Mouse (Mus musculus): Measurements from ENCODE around the gene Anxa6. TPM values are rescaled to one million over a fixed set of nuclear protein-coding genes. Genes with fewer than 3 reads are reported as not detected.

The Anxa6 gene
- polyA plus RNA-seq, 1 experiment from 2014 or later, result 266 TPM

DNA sequence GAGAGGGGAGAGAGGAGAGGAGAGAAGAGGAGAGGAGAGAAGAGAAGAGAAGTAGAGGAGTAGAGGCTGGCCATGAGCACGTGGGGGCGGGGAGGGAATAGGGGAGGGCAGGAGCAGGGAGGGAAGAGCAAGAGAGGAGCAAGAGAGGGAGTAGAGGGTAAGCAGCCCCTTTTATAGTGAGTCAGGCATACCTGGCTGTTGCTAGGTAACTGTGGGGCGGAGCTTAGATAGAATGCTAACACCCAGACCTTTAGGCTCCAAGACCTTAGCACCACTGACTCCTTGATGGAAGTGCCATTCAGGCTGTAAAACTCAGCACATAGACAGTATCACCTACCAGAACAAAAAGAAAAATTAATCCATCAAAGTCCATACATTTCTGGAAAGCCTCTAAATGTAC lies 3.4 kb upstream of the Anxa6 start:
- no peaks in the 10 kb centered on the region for H3K36me3 ChIP-seq (ENCODE audit: insufficient read depth, low read length)
- whole genome bisulfite sequencing, result 46% methylated on average over 3 of the region's 3 CpGs
- no peak overlapping the region for H3K9ac ChIP-seq (replicated peaks; ENCODE audit: low read length)
- H3K4me3 ChIP-seq (ENCODE audit: low read length), result no peak overlapping the region
- no peaks in the 10 kb centered on the region for H3K9me3 ChIP-seq (ENCODE audit: low read length)
- no peaks in the 10 kb centered on the region for H3K27me3 ChIP-seq (ENCODE audit: insufficient read depth, low read length)
- H3K4me1 ChIP-seq (ENCODE audit: insufficient read depth, low read length), result peaks cover 15% of the 10 kb centered on the region
- no peak overlapping the region for H3K4me2 ChIP-seq (replicated peaks; ENCODE audit: low read depth, low read length)
- ATAC-seq (ENCODE audit: low FRiP score, low TSS enrichment), result no peak
- H3K27ac ChIP-seq (ENCODE audit: low read length), result no peak overlapping the region

DNA sequence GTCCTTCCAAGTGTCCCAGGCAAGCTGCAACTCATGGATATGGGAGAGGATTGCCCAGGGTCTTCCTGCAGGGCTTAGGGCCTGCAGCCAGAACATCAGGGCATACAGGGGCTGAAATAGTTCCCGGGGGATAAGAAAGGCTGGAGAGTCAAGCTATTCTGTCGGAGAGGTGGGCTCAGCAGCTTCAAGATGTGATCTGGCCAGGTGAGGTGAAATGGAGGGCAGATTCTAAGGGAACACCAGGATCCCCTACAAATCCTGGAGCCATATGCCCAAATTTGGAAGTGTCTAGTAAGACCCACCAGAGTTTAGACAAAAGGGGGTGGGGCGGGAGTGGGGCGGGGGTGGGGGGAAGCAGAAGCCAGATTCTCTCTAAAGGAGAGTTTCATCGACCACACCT lies 959 bp downstream of the Anxa6 start:
- Histone ChIP-seq H3K9me3 (ENCODE audit: low read length) (no peaks in the 10 kb centered on the region), H3K4me2 (replicated peaks; ENCODE audit: low read depth, low read length) (peak overlapping the region; percentile 97), H3K27ac (ENCODE audit: low read length) (peak overlapping the region; percentile 91), H3K9ac (replicated peaks; ENCODE audit: low read length) (peak overlapping the region; percentile 79), H3K27me3 (ENCODE audit: insufficient read depth, low read length) (no peaks in the 10 kb centered on the region), H3K4me3 (ENCODE audit: low read length) (peak overlapping the region; percentile 68), H3K4me1 (ENCODE audit: insufficient read depth, low read length) (peaks cover 44% of the 10 kb centered on the region), H3K36me3 (ENCODE audit: insufficient read depth, low read length) (no peaks in the 10 kb centered on the region)
- no peak for ATAC-seq (ENCODE audit: low FRiP score, low TSS enrichment)
- 19% methylated on average over 5 of the region's 5 CpGs for WGBS

DNA sequence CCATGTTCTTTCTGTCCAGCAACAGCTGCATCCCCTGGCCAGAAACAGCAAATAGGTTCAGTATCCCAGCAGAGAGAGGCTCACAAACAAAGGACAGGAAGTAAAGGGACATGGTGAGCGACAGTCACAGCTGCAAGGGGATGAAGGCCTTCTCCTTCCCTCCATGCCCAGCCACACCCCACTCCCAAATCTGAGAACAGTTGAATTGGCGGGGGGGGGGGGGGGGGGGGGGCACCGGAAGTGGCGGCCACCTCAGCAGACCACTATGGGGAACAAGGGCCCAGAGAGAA lies 1.3 kb downstream of the Anxa6 start:
- no peak for ATAC-seq (ENCODE audit: low FRiP score, low TSS enrichment)
- H3K9me3 ChIP-seq (ENCODE audit: low read length), result no peaks in the 10 kb centered on the region
- peak overlapping the region; percentile 97 for H3K4me2 ChIP-seq (replicated peaks; ENCODE audit: low read depth, low read length)
- WGBS, result 13% methylated on average over 3 of the region's 4 CpGs
- no peaks in the 10 kb centered on the region for H3K27me3 ChIP-seq (ENCODE audit: insufficient read depth, low read length)
- H3K36me3 ChIP-seq (ENCODE audit: insufficient read depth, low read length), result no peaks in the 10 kb centered on the region
- H3K27ac ChIP-seq (ENCODE audit: low read length), result peak overlapping the region; percentile 91
- H3K4me3 ChIP-seq (ENCODE audit: low read length), result peak overlapping the region; percentile 68
- H3K4me1 ChIP-seq (ENCODE audit: insufficient read depth, low read length), result peaks cover 47% of the 10 kb centered on the region
- H3K9ac ChIP-seq (replicated peaks; ENCODE audit: low read length), result peak overlapping the region; percentile 79

- peak overlapping the region; percentile 91 for H3K27ac ChIP-seq (ENCODE audit: low read length)
- H3K36me3 ChIP-seq (ENCODE audit: insufficient read depth, low read length), result no peaks in the 10 kb centered on the region
- H3K4me1 ChIP-seq (ENCODE audit: insufficient read depth, low read length), result peaks cover 50% of the 10 kb centered on the region
- ATAC-seq (ENCODE audit: low FRiP score, low TSS enrichment), result no peak
- no peaks in the 10 kb centered on the region for H3K9me3 ChIP-seq (ENCODE audit: low read length)
- no peaks in the 10 kb centered on the region for H3K27me3 ChIP-seq (ENCODE audit: insufficient read depth, low read length)
- H3K9ac ChIP-seq (replicated peaks; ENCODE audit: low read length), result peak overlapping the region; percentile 79
- peak overlapping the region; percentile 97 for H3K4me2 ChIP-seq (replicated peaks; ENCODE audit: low read depth, low read length)
- 52% methylated on average over 10 of the region's 10 CpGs for WGBS
- H3K4me3 ChIP-seq (ENCODE audit: low read length), result peak overlapping the region; percentile 68
Observed at GRCm38 (mm10) chr11:55031211-55031990, 1.8 kb downstream of the Anxa6 start.

DNA sequence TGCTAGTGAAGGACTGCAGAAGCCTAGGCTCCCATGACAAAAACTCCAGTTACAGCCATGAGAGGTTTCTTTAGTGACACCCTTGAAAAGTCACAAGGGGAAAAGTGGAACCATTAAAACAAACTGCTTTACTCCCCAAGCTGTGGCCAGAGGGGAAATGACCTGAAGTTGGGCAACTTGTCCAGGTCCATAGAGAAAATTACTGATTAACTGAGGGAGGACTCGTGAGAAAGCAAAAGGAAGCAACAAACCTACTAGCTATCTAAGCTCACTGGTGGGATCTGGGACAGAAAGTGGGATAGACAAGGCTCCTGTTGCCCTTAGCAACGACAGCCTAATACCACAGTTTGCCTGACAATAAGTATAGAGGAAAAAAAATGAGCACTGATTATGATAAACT lies 4.7 kb downstream of the Anxa6 start:
- Histone ChIP-seq H3K4me2 (replicated peaks; ENCODE audit: low read depth, low read length) (no peak overlapping the region), H3K4me1 (ENCODE audit: insufficient read depth, low read length) (peaks cover 60% of the 10 kb centered on the region), H3K9ac (replicated peaks; ENCODE audit: low read length) (no peak overlapping the region), H3K27me3 (ENCODE audit: insufficient read depth, low read length) (no peaks in the 10 kb centered on the region), H3K27ac (ENCODE audit: low read length) (peak overlapping the region; percentile 86), H3K9me3 (ENCODE audit: low read length) (no peaks in the 10 kb centered on the region), H3K36me3 (ENCODE audit: insufficient read depth, low read length) (no peaks in the 10 kb centered on the region), H3K4me3 (ENCODE audit: low read length) (no peak overlapping the region)
- ATAC-seq (ENCODE audit: low FRiP score, low TSS enrichment), result no peak
- WGBS, result 61% methylated on average over 2 of the region's 2 CpGs

DNA sequence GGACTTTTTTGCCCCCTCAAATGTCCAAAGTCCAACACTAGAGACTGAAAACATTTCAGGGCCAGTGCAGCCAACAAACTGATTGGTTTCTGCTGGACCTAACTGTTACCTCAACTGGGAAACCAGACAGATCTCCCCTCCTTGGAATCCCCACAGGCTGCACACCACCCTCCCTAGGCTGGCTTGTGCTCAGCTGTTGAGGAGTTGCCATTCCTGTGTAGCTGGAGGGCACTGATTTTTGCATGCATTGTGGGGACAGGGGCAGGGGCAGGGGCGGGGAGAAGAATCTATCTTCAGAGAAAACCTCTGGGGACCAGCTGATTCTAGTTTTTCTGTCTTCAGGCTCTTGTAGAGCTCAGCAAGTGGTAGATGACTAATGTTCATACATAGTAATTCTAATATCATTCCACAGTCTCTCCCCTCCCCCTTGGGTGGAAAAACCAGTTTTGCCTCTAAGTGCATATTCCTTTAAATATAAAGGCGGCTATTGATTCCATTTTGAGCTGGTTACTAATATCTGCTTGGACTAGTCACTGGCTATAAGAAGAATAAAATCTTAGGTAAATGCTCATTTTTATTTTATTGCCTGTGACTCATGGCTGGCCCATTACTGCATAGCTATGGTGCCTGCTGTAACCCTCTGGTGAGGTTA lies 5.9 kb downstream of the Anxa6 start:
- Histone ChIP-seq H3K27me3 (ENCODE audit: insufficient read depth, low read length) (no peaks in the 10 kb centered on the region), H3K9me3 (ENCODE audit: low read length) (no peaks in the 10 kb centered on the region), H3K9ac (replicated peaks; ENCODE audit: low read length) (0 out of 2 replicates have a peak overlapping the region, but pooled peaks have one; percentile 5), H3K36me3 (ENCODE audit: insufficient read depth, low read length) (no peaks in the 10 kb centered on the region), H3K4me1 (ENCODE audit: insufficient read depth, low read length) (peaks cover 69% of the 10 kb centered on the region), H3K4me2 (replicated peaks; ENCODE audit: low read depth, low read length) (no peak overlapping the region), H3K4me3 (ENCODE audit: low read length) (no peak overlapping the region), H3K27ac (ENCODE audit: low read length) (peak overlapping the region; percentile 86)
- ATAC-seq (ENCODE audit: low FRiP score, low TSS enrichment), result no peak
- 76% methylated on average over 2 of the region's 2 CpGs for WGBS

DNA sequence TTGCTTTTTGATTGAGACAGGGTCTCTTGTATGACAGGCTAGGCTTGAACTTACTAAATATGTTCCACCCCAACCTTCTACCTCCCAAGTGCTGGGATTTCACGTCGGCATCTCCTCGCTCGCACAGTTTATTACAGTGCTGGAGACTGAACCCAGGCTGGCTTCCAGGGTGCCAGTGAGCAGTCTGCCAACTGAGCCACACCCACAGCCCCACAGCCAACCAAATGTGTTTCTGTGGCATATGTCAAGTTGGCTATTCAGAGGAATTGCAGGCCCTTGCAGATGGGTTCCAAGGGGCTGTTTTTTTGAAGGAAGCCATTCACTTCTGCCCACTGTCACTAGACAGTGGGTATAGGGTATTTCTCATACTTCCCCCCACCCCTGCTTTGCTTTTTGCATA lies 7.3 kb downstream of the Anxa6 start:
- Histone ChIP-seq H3K4me2 (replicated peaks; ENCODE audit: low read depth, low read length) (no peak overlapping the region), H3K9me3 (ENCODE audit: low read length) (no peaks in the 10 kb centered on the region), H3K9ac (replicated peaks; ENCODE audit: low read length) (no peak overlapping the region), H3K36me3 (ENCODE audit: insufficient read depth, low read length) (no peaks in the 10 kb centered on the region), H3K4me1 (ENCODE audit: insufficient read depth, low read length) (peaks cover 64% of the 10 kb centered on the region), H3K27me3 (ENCODE audit: insufficient read depth, low read length) (no peaks in the 10 kb centered on the region), H3K4me3 (ENCODE audit: low read length) (no peak overlapping the region), H3K27ac (ENCODE audit: low read length) (no peak overlapping the region)
- ATAC-seq (ENCODE audit: low FRiP score, low TSS enrichment), result no peak
- 80% methylated on average over 4 of the region's 4 CpGs for WGBS

GRCm38 (mm10) chr11:55023583-55023982 lies 9.7 kb downstream of the Anxa6 start:
- Histone ChIP-seq H3K4me3 (ENCODE audit: low read length) (no peak overlapping the region), H3K36me3 (ENCODE audit: insufficient read depth, low read length) (peaks cover 3% of the 10 kb centered on the region; the same call in 1 of the 2 replicates), H3K9me3 (ENCODE audit: low read length) (no peaks in the 10 kb centered on the region), H3K27ac (ENCODE audit: low read length) (peak overlapping the region; percentile 95), H3K4me1 (ENCODE audit: insufficient read depth, low read length) (peaks cover 55% of the 10 kb centered on the region), H3K27me3 (ENCODE audit: insufficient read depth, low read length) (no peaks in the 10 kb centered on the region), H3K4me2 (replicated peaks; ENCODE audit: low read depth, low read length) (peak overlapping the region; percentile 42), H3K9ac (replicated peaks; ENCODE audit: low read length) (peak overlapping the region; percentile 50)
- 57% methylated on average over 3 of the region's 3 CpGs for WGBS
- 0 out of 2 replicates have a peak, but pooled peaks have one; percentile 11 for ATAC-seq (ENCODE audit: low FRiP score, low TSS enrichment)

GRCm38 (mm10) chr11:55023049-55023564 lies 10.1 kb downstream of the Anxa6 start:
- Histone ChIP-seq H3K27me3 (ENCODE audit: insufficient read depth, low read length) (no peaks in the 10 kb centered on the region), H3K4me3 (ENCODE audit: low read length) (0 out of 2 replicates have a peak overlapping the region, but pooled peaks have one; percentile 4), H3K36me3 (ENCODE audit: insufficient read depth, low read length) (peaks cover 3% of the 10 kb centered on the region; the same call in 1 of the 2 replicates), H3K4me2 (replicated peaks; ENCODE audit: low read depth, low read length) (peak overlapping the region; percentile 42), H3K9me3 (ENCODE audit: low read length) (no peaks in the 10 kb centered on the region), H3K27ac (ENCODE audit: low read length) (peak overlapping the region; percentile 95), H3K4me1 (ENCODE audit: insufficient read depth, low read length) (peaks cover 50% of the 10 kb centered on the region), H3K9ac (replicated peaks; ENCODE audit: low read length) (peak overlapping the region; percentile 50)
- peak; percentile 84 for ATAC-seq (ENCODE audit: low FRiP score, low TSS enrichment)
- 4% methylated on average over 10 of the region's 10 CpGs for WGBS

GRCm38 (mm10) chr11:55022508-55022907 lies 10.7 kb downstream of the Anxa6 start:
- 0 out of 2 replicates have a peak overlapping the region, but pooled peaks have one; percentile 1 for H3K9ac ChIP-seq (replicated peaks; ENCODE audit: low read length)
- H3K27me3 ChIP-seq (ENCODE audit: insufficient read depth, low read length), result no peaks in the 10 kb centered on the region
- ATAC-seq (ENCODE audit: low FRiP score, low TSS enrichment), result no peak
- H3K36me3 ChIP-seq (ENCODE audit: insufficient read depth, low read length), result peaks cover 3% of the 10 kb centered on the region; the same call in 1 of the 2 replicates
- no peak overlapping the region for H3K4me3 ChIP-seq (ENCODE audit: low read length)
- H3K4me2 ChIP-seq (replicated peaks; ENCODE audit: low read depth, low read length), result peak overlapping the region; percentile 42; the same call in 1 of the 2 replicates
- H3K9me3 ChIP-seq (ENCODE audit: low read length), result no peaks in the 10 kb centered on the region
- peaks cover 44% of the 10 kb centered on the region for H3K4me1 ChIP-seq (ENCODE audit: insufficient read depth, low read length)
- 48% methylated on average over 5 of the region's 5 CpGs for WGBS
- H3K27ac ChIP-seq (ENCODE audit: low read length), result peak overlapping the region; percentile 95

All from kidney, embryonic 16.5 days (tissue).